Mouse (Mus musculus): ENCODE measurements around the gene Chd6.

- TF ChIP-seq CTCF (IDR thresholded peaks at IDR 0.05; ENCODE audit: control insufficient read depth, insufficient read depth, low read length) (peak; percentile 35; the same call in 1 of the 2 replicates), POLR2A (IDR thresholded peaks at IDR 0.05; ENCODE audit: borderline replicate concordance, control insufficient read depth, low read depth, low read length) (no peak)
These were observed 66.0 kb downstream of the Chd6 start for GRCm38 (mm10) chr2:161042874-161043273.

Data from bone marrow, adult 2 months (tissue).